Mouse (Mus musculus) embryonic facial prominence, embryonic 15.5 days (tissue): ENCODE measurements around the gene Adam1a. TPM values are rescaled to one million over a fixed set of nuclear protein-coding genes. Genes with fewer than 3 reads are reported as not detected.

ENCODE experiments used
- ATAC-seq: fragments of 200-750 bp; cut with Nextera tagmentation; 2 replicates; pipeline ENCODE4 v1.8.0; 2017; ENCODE audit warnings: low read depth, moderate TSS enrichment; ENCODE audit not compliant: insufficient number of reproducible peaks, low FRiP score, low TSS enrichment
- H3K27ac ChIP-seq: fragments of 300-500 bp; sonication (generic); replicated peaks from 2 replicates; pipeline ENCODE4 v1.5.1; 2015; ENCODE audit warnings: mild to moderate bottlenecking, inconsistent platforms
- H3K27me3 ChIP-seq: fragments of 300-500 bp; sonication (generic); 2 replicates; pipeline ENCODE4 v1.6.1; 2015; ENCODE audit warnings: inconsistent platforms
- H3K36me3 ChIP-seq: fragments of 300-500 bp; sonication (generic); 2 replicates; pipeline ENCODE4 v1.6.1; 2015; ENCODE audit warnings: mild to moderate bottlenecking, inconsistent platforms
- H3K4me1 ChIP-seq: fragments of 300-500 bp; sonication (generic); 2 replicates; pipeline ENCODE4 v1.6.1; 2015; ENCODE audit warnings: inconsistent platforms
- H3K4me2 ChIP-seq: fragments of 300-500 bp; sonication (generic); replicated peaks from 2 replicates; pipeline ENCODE4 v1.6.1; 2015; ENCODE audit warnings: mild to moderate bottlenecking, inconsistent platforms
- H3K4me3 ChIP-seq: fragments of 300-500 bp; sonication (generic); replicated peaks from 2 replicates; pipeline ENCODE4 v1.5.1; 2015; ENCODE audit warnings: mild to moderate bottlenecking, inconsistent platforms
- H3K9ac ChIP-seq: fragments of 300-500 bp; sonication (generic); 2 replicates; pipeline ENCODE4 v1.6.1; 2015; ENCODE audit warnings: inconsistent platforms
- H3K9me3 ChIP-seq: fragments of 300-500 bp; sonication (generic); replicated peaks from 2 replicates; pipeline ENCODE4 v1.6.1; 2016; ENCODE audit warnings: inconsistent platforms
- WGBS: fragments of 180-500 bp; shearing (Covaris S2); methylation state at CpG from one replicate; pipeline ENCODE4 v1.1.7; 2015; 5-methylcytosine and 5-hydroxymethylcytosine counted together
- polyA plus RNA-seq: library from polyadenylated mRNA; unstranded; fragments of >200 nt; fragmentation: Nextera tagmentation; extraction: Ambion mirVana; gene quantifications from 2 replicates; pipeline ENCODE4 v1.2.1, GENCODE M21; 2015

The Adam1a gene
- polyA plus RNA-seq, result 1.4 and 1.9 TPM in 2 replicates

DNA sequence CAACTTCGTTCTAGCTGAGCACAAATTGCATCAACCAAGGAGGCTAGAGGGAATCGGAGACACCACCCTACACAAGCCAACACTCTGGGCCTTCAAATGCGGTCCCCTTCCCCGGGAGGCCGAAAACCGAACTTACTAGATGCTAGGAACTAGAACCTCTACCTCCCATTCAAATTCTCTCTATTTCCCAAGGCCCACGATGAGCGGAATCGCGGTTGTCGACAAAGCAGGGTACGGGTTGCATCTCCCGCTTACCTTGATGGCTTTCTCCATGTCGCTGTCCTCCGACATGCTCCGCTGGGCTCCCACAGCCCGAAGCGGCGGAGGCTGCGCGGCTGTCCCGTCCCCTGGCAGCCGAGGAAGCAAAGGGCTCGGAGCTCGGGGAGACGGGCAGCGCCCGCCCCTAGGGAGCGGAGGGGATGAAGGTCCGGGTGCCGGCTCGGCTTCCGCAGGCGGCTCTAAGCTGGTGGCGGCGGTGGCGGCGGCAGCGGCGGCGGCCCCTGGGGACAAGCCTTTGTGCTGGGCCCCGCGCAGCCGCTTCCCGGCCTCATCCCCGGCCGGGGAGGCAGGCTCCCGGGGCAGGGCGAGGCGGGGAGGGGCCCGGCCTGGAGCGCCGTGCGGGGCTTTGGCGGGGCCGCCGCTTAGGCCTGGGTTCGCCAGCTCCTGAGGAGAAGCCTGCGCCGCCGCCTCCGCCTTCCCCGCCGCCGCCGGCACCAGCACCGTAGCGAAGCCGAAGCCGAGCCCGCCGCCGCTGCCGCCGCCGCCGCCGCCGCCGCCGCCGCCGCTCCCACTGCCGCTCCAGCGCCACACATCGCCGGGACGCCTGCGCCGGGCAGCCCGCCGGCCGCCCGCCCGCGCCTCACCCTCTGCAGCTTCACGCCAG is at the start of gene Adam1a, which contains the start of gene Gm42878:
Gene Adam1a, minus strand, starts transcription at position 573 of the 883 bp plus-strand sequence.
Gene Gm42878, minus strand, starts transcription at position 573 of the 883 bp plus-strand sequence.
- H3K36me3 ChIP-seq, result no peaks in the 10 kb centered on the region
- H3K27me3 ChIP-seq, result no peaks in the 10 kb centered on the region
- 1% methylated on average over 52 of the region's 97 CpGs for WGBS
- peak within 1 kb of the TSS; percentile 74 for H3K9ac ChIP-seq
- no peaks in the 10 kb centered on the region for H3K9me3 ChIP-seq
- ATAC-seq, result peak; percentile 66
- peak within 1 kb of the TSS; percentile 68 for H3K4me3 ChIP-seq
- peak within 1 kb of the TSS; percentile 94 for H3K27ac ChIP-seq
- peak within 1 kb of the TSS; percentile 84 for H3K4me2 ChIP-seq
- H3K4me1 ChIP-seq, result peaks cover 18% of the 10 kb centered on the region

DNA sequence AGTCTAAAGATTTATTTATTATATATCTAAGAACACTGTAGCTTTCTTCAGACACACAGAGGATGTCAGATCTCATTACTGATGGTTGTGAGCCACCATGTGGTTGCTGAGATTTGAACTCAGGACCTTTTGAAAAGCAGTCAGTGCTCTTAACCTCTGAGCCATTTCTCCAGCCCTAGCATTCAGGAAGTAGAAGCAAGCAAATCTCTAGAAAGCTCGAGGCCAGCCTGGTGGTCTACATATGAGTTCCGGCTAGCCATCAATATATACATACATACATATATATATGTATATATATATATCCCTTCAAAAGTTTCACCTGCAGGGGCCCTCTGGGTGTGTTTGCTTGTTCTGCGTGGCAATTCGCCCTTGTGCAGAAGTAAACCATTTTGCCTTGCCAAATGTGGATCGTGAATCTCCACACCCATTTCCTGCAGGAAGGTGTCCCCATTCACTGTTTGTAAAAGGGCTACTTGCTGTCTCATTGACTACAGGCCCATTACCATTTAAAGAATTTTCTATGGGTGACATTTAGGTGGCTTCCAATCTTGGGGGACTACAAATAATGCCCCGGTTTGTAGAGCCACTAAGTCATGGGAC is 49.5 kb upstream of the Adam1a start:
- 80% methylated on average over 6 of the region's 6 CpGs for WGBS
- H3K4me2 ChIP-seq, result no peak overlapping the region
- H3K36me3 ChIP-seq, result no peaks in the 10 kb centered on the region
- H3K4me3 ChIP-seq, result no peak overlapping the region
- no peak overlapping the region for H3K9ac ChIP-seq
- H3K4me1 ChIP-seq, result peaks cover 22% of the 10 kb centered on the region
- no peak for ATAC-seq
- no peaks in the 10 kb centered on the region for H3K27me3 ChIP-seq
- peak overlapping the region; percentile 84; the same call in 1 of the 2 replicates for H3K27ac ChIP-seq
- H3K9me3 ChIP-seq, result no peaks in the 10 kb centered on the region

DNA sequence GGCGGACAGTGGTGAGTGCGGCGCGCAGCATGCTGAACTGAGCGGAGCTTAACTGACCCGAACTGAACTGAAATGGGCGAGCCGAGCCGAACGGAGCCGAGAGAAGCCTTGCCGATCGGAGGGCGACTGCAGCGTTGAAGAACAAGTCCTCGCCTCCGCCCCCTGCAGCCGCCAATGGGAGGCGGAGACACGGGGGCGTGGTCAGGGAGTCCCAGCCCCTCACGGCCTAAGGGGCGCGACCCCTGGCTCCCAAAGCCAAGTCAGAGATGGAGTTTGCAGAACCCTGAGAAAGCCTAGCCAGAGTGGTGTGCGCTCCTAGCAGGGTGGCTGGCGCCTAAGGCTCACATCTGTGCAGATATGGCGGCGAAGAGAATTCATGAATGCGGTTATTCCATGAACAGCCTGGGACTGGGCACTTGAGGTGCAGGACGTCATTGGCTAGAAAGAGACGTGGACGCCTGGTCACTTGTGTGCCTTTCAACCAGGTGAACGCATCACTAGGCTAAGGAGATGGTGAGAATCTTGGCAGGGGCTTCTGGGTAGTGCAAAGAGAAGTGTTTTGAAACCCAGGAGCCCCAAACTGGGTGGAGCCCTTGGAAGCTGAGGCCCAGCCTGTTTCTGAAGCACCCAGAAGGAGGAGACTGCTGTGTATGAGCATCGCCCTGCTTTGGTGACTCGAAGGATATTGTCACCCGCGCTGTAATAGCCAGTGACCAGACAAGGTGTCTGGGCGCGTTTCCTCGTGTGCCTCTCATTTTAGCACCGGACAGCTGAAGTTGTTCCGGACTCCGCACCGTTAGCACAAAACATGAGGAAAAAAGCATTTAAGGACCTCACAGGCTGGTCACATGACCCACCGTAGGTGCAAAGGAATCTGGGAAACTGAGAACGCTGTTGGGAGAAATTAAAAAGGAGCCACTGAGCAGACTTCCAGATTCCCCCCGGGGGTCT is 48.4 kb upstream of the Adam1a start, which contains the start of gene Aldh2:
Gene Aldh2, minus strand, starts transcription at position 374 of the 951 bp plus-strand sequence.
- 2% methylated on average over 47 of the region's 47 CpGs for WGBS
- Histone ChIP-seq H3K27me3 (no peaks in the 10 kb centered on the region), H3K9ac (peak within 1 kb of the TSS; percentile 52), H3K4me1 (peaks cover 22% of the 10 kb centered on the region), H3K27ac (peak within 1 kb of the TSS; percentile 84), H3K4me3 (peak within 1 kb of the TSS; percentile 63), H3K36me3 (no peaks in the 10 kb centered on the region), H3K4me2 (peak within 1 kb of the TSS; percentile 89), H3K9me3 (no peaks in the 10 kb centered on the region)
- ATAC-seq, result peak; percentile 87

DNA sequence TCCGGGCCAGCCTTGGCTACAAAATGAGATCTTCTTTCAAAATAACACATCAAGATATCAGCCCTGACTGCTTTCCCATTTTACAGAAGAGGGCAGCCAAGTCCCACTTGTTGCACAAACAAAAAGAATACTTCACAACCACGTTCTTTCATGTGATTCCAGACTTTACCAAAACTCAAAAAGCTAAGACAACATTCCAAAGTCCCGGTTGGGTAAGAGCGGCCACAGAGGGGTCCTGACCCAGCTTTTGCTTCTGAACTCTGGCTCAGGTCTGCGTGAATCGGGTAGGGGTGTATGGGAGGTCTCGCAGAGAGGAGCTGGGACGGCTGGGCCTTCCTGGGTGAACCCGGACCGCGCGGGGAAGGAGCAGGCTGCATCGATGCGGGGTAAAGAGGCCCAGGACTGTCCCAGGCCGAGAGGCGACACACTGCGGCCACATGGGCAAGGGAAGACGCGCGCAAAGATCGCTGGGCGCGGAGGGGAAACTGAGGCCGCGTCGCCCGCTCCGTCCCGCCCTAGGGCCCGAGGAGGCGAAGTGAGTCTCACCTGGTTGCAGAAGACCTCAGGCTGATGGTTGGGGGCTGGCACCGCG is 47.6 kb upstream of the Adam1a start:
- 0 out of 2 replicates have a peak, but pooled peaks have one; percentile 40 for ATAC-seq
- Histone ChIP-seq H3K27me3 (no peaks in the 10 kb centered on the region), H3K4me1 (peaks cover 22% of the 10 kb centered on the region), H3K9ac (peak overlapping the region; percentile 52), H3K4me3 (peak overlapping the region; percentile 63), H3K9me3 (no peaks in the 10 kb centered on the region), H3K4me2 (peak overlapping the region; percentile 89), H3K36me3 (no peaks in the 10 kb centered on the region), H3K27ac (peak overlapping the region; percentile 84)
- WGBS, result 2% methylated on average over 33 of the region's 33 CpGs

DNA sequence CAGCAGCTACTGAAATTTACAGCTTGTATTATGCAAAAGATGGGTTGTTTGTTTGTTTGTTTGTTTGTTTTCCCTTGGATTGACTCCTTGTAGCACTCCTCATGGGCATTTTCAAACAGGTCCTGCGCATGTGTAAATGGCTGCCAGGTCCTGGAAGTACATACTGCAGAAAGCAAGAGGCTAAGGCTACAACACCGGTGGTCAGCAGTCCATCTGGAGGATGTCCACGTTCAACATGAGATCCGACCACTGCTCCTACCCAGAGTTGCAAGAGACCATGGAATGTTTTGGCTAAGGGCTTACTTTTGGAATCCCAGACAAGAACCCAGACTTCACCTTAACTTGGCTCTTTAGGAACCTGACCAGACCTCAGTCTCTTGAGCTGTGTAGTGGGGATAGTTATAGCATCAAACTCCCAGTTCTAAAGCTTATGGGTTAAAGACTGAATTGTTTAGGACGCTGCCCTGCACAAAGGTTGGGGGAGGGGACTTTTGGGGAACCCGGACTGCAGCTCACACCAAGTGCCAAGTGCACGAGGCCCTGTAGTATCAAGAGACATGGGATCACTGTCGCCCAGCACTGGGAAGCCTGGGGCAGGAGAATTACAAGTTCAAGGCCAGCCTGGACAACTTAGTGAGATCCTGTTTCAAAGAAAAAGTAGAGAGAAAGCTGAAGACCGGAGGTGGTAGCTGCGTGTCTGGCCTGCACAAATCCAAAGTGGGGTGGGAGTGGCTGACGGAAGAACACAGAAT is 47.0 kb upstream of the Adam1a start:
- Histone ChIP-seq H3K27ac (no peak overlapping the region), H3K36me3 (no peaks in the 10 kb centered on the region), H3K4me2 (peak overlapping the region; percentile 89), H3K27me3 (no peaks in the 10 kb centered on the region), H3K9me3 (no peaks in the 10 kb centered on the region), H3K4me1 (peaks cover 25% of the 10 kb centered on the region), H3K4me3 (peak overlapping the region; percentile 63), H3K9ac (no peak overlapping the region)
- no peak for ATAC-seq
- WGBS, result 47% methylated on average over 11 of the region's 11 CpGs

DNA sequence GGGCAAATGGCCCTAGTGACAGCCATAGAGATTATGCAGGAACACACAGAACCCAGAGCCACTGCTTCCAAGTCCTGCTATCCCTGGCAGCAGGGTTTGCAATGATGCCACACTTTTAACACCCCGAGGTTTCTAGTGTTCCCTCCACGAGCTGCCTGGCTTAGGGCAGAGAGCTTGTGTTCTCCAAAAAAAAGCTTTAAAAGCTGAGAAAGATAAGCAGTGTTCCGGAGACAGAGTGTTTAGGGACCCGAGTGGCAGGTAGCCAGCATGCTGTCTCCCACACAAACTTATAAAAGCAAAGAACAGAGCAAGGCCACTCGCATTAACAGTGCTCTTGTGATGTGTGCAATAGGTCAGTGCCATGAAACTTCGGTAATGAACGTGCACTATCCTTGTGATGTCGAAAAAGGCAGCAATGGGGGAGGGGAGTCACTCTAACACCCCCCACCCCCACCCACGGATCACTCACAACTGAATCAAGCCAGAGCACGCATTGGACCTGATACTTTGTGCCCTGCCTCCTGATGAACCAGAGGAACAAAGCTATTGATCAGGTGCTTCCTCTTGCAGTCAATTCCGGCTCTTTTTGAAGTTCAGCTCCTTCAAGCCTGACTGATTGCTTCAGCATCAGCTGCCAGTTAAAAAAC is 46.3 kb upstream of the Adam1a start:
- Histone ChIP-seq H3K36me3 (no peaks in the 10 kb centered on the region), H3K9me3 (no peaks in the 10 kb centered on the region), H3K27me3 (no peaks in the 10 kb centered on the region), H3K4me3 (no peak overlapping the region), H3K4me2 (no peak overlapping the region), H3K4me1 (peaks cover 31% of the 10 kb centered on the region), H3K9ac (no peak overlapping the region), H3K27ac (no peak overlapping the region)
- ATAC-seq, result no peak
- WGBS, result 68% methylated on average over 11 of the region's 11 CpGs

DNA sequence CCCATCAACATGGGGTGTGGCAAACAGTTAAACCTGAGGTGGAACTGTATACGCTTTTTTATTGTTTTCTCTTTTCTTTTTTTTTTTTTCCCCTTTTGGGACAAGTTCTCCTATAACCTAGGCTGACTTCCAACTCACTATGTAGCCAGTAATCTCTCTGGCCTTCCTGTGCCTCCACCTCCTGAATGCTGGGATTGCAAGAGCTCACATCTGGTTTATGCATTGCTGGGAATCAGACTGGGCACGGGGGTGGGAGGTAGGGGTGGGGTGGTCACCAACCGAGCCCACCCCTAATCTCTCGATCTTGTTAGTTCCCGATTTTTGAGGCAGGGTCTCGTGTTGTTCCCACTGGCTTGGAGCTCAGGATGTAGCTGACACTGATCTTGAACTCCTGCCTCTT is 44.6 kb upstream of the Adam1a start:
- no peak overlapping the region for H3K4me2 ChIP-seq
- no peak overlapping the region for H3K9ac ChIP-seq
- 81% methylated on average over 6 of the region's 6 CpGs for WGBS

DNA sequence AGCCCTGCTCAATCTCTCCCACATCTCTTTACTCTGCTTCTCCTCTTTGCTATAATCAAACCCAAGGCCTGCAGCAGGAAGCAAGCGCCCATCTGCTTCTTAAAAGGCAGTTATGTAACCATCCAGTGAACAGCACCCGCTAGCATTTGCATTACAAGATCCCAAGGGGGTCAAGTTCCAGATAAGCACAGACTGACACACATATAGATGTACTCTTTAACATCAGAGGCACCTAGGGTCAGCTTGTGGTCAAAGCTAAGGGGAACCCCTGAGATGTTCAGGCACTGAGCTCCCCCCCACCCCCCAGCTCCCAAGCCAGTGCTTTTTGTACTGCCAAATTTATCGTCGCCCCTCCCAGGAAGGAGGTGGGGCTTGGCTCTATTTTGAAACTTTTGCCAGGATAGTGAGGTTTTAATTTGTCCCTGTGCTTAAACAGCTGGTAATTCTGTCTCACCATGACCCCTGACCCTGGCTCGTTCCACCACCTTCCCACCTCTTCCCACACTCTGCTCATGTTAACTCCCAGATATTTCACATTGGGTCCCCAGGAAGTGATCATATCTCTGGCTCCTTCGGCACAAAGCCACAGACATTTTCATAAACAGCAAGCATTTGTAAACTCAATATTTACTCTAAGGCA is 41.2 kb upstream of the Adam1a start:
- WGBS, result 57% methylated on average over 6 of the region's 6 CpGs
- no peak overlapping the region for H3K9ac ChIP-seq

More for the DNA sequence above, 44.6 kb upstream of the Adam1a start:
- ATAC-seq, result no peak
- no peaks in the 10 kb centered on the region for H3K9me3 ChIP-seq
- H3K27me3 ChIP-seq, result no peaks in the 10 kb centered on the region
- no peaks in the 10 kb centered on the region for H3K36me3 ChIP-seq
- H3K27ac ChIP-seq, result no peak overlapping the region
- peaks cover 39% of the 10 kb centered on the region for H3K4me1 ChIP-seq
- no peak overlapping the region for H3K4me3 ChIP-seq

DNA sequence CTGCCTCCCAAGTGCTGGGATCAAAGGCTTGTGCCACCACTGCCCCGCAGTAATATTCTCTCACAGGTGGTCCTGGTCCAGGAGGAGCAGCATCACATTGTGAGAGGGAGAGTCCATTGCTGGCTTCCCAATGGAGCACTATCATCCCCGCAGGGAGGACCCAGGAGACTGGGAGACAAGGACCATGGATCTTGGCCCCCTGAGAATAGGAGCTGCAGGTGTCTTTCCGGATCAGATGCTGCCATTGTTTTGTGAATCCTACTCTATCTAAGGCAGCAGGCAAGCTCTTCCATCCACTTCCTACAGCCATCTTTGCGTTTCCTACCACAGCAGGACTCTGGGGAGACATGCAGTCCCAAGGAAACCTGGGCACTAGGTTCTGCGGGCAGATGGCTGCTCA is 40.4 kb upstream of the Adam1a start:
- H3K4me2 ChIP-seq, result no peak overlapping the region
- 0 out of 2 replicates have a peak overlapping the region, but pooled peaks have one; percentile 4 for H3K27ac ChIP-seq
- 90% methylated on average over 5 of the region's 5 CpGs for WGBS
- ATAC-seq, result no peak
- H3K9ac ChIP-seq, result no peak overlapping the region
- no peak overlapping the region for H3K4me3 ChIP-seq
- H3K9me3 ChIP-seq, result no peaks in the 10 kb centered on the region
- peaks cover 5% of the 10 kb centered on the region for H3K36me3 ChIP-seq
- H3K4me1 ChIP-seq, result peaks cover 25% of the 10 kb centered on the region
- H3K27me3 ChIP-seq, result no peaks in the 10 kb centered on the region

More for the DNA sequence above, 41.2 kb upstream of the Adam1a start:
- Histone ChIP-seq H3K4me2 (no peak overlapping the region), H3K4me3 (no peak overlapping the region), H3K4me1 (peaks cover 25% of the 10 kb centered on the region), H3K27ac (peak overlapping the region; percentile 4; the same call in 1 of the 2 replicates), H3K27me3 (no peaks in the 10 kb centered on the region), H3K9me3 (no peaks in the 10 kb centered on the region), H3K36me3 (no peaks in the 10 kb centered on the region)
- ATAC-seq, result no peak
